Mouse (Mus musculus) neural tube, embryonic 12.5 days (tissue): ENCODE results near the gene Tinagl1. TPM values are rescaled to one million over a fixed set of nuclear protein-coding genes. Genes with fewer than 3 reads are reported as not detected.

ENCODE experiments used
- ATAC-seq: fragments of 200-750 bp; cut with Nextera tagmentation; 2 replicates; pipeline ENCODE4 v1.8.0; 2017; ENCODE audit warnings: low read depth, mild to moderate bottlenecking, moderate TSS enrichment, moderate library complexity; ENCODE audit not compliant: low FRiP score
- H3K27ac ChIP-seq: fragments of 300-500 bp; sonication (generic); 2 replicates; pipeline ENCODE4 v1.5.1; 2016
- H3K27me3 ChIP-seq: fragments of 300-500 bp; sonication (generic); replicated peaks from 2 replicates; pipeline ENCODE4 v1.6.1; 2016; ENCODE audit warnings: mild to moderate bottlenecking
- H3K36me3 ChIP-seq: fragments of 300-500 bp; sonication (generic); 2 replicates; pipeline ENCODE4 v1.6.1; 2016; ENCODE audit warnings: mild to moderate bottlenecking
- H3K4me1 ChIP-seq: fragments of 300-500 bp; sonication (generic); 2 replicates; pipeline ENCODE4 v1.6.1; 2016
- H3K4me2 ChIP-seq: fragments of 300-500 bp; sonication (generic); replicated peaks from 2 replicates; pipeline ENCODE4 v1.6.1; 2016; ENCODE audit warnings: mild to moderate bottlenecking
- H3K4me3 ChIP-seq: fragments of 300-500 bp; sonication (generic); 2 replicates; pipeline ENCODE4 v1.5.1; 2016
- H3K9ac ChIP-seq: fragments of 300-500 bp; sonication (generic); 2 replicates; pipeline ENCODE4 v1.6.1; 2016; ENCODE audit warnings: mild to moderate bottlenecking
- H3K9me3 ChIP-seq: fragments of 300-500 bp; sonication (generic); 2 replicates; pipeline ENCODE4 v1.6.1; 2016; ENCODE audit warnings: mild to moderate bottlenecking
- WGBS: fragments of 180-500 bp; shearing (Covaris S2); methylation state at CpG from one replicate; pipeline ENCODE4 v1.1.7; 2016; 5-methylcytosine and 5-hydroxymethylcytosine counted together
- polyA plus RNA-seq: library from polyadenylated mRNA; unstranded; fragments of >200 nt; fragmentation: Nextera tagmentation; extraction: Ambion mirVana; gene quantifications from 2 replicates; pipeline ENCODE4 v1.2.1, GENCODE M21; 2016

Tinagl1 gene
- 5.0 and 5.5 TPM in 2 replicates for polyA plus RNA-seq

DNA sequence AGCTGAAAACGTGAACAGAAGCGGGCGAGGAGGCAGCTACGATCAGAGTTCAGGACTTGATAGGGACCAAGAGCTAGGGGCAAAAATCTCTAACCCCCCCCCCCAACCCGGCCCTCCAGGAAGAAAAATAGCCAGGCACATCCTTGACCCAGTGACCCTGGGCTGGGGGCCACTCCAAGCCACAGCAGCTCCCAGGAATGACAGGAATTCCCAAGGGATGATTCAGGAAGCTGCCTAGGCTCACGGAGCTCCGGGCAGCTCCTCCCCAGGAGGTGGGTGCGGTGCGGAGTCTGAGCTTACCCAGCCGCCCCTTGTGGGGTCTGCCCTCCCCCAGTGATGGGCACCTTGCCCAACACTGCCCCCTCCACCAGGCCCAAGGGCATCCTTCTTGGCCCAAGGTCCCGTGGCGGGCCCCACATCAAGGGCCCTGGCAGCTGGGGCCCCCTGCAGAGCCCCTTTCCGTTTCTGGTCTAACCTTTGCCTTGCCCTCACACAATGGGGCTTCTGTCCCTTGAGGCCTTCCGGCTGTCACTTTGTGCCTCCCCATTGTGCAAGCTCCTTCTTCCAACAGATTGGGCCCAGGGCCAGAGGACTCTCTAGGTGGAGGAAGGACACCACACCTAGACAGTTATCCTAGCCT, at the start of gene Tinagl1:
Gene Tinagl1 (minus strand): TSS at position 51 of the 640 bp plus-strand sequence.
- ATAC-seq: no peak
- Histone ChIP-seq H3K4me1 (peaks cover 20% of the 10 kb centered on the region), H3K4me2 (peak within 1 kb of the TSS; percentile 44), H3K9me3 (no peaks in the 10 kb centered on the region), H3K27me3 (peaks cover 29% of the 10 kb centered on the region), H3K27ac (no peak within 1 kb of the TSS), H3K9ac (no peak within 1 kb of the TSS), H3K36me3 (no peaks in the 10 kb centered on the region), H3K4me3 (no peak within 1 kb of the TSS; the same call in 1 of the 2 replicates)
- under 1% methylated on average over 14 of the region's 14 CpGs for WGBS

DNA sequence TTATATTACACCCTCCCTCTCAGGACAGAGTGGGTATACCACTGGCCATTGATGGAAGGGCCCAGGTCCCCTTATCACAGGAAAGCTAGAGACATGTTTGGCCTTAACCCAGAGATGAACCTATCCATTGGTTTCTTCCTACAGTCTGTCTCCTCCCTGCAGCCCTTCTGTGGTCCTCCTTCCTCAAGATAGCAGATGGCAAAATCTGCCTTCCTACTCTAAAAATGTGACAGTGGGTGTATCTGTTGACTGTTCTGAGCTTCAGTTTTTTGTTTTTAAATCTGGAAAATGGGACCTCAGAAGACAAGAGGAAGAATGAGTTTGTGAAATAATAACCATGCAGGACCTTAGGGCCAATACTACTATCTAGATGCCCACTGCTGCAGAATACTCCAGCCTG, 49.1 kb upstream of the Tinagl1 start:
- Histone ChIP-seq H3K4me3 (no peak overlapping the region), H3K4me1 (no peaks in the 10 kb centered on the region), H3K9ac (no peak overlapping the region), H3K27ac (no peak overlapping the region), H3K27me3 (no peaks in the 10 kb centered on the region), H3K36me3 (no peaks in the 10 kb centered on the region), H3K9me3 (no peaks in the 10 kb centered on the region), H3K4me2 (no peak overlapping the region)
- no peak for ATAC-seq

DNA sequence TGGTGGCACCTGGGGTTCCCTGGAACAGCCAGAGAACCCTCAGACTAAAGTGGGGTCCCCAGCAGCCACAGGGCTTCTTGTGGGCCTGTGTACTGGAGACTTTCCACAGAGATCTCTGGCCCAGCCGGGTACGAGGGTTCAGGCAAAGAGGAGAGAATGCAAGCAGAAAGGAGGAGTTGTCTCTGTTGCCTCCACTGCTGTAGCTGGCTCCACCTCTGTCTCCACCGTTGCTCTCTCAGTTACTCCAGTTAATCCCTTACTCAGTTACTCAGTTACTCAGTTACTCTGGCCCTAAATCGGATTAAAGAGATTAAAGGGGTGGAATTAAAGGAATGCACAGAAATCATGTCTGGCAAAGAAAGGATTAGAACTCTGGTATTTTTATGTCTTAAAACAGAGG, 47.3 kb upstream of the Tinagl1 start, which contains the start of gene Gm853:
Gene Gm853 (minus strand): TSS at position 223 of the 400 bp plus-strand sequence.
- Histone ChIP-seq H3K36me3 (no peaks in the 10 kb centered on the region), H3K4me3 (no peak within 1 kb of the TSS), H3K4me2 (no peak within 1 kb of the TSS), H3K4me1 (no peaks in the 10 kb centered on the region), H3K9me3 (no peaks in the 10 kb centered on the region), H3K9ac (no peak within 1 kb of the TSS), H3K27ac (no peak within 1 kb of the TSS), H3K27me3 (no peaks in the 10 kb centered on the region)
- 69% methylated on average over 4 of the region's 4 CpGs for WGBS
- ATAC-seq: no peak

DNA sequence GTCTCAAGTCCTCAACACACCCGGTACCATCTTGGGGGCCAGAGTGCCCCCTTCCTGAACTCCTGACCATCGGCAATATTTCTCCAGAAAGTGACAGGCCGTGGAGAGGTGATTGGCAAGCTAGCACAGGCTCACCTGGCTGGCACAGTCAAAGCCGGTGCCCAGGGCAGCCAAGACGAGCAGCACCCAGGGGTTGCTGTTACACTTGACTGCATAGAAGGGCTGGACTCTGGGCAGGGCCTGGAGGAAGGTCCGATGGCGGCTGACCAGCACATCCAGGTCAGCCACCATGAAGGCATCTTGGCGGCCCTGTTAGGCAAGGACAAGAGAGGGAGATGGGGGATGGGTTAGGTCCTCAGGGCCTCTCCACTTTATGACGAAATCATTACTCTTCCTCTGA, 45.3 kb upstream of the Tinagl1 start:
- Histone ChIP-seq H3K4me3 (no peak overlapping the region), H3K9ac (no peak overlapping the region), H3K4me1 (no peaks in the 10 kb centered on the region), H3K36me3 (no peaks in the 10 kb centered on the region), H3K4me2 (no peak overlapping the region), H3K9me3 (no peaks in the 10 kb centered on the region), H3K27me3 (no peaks in the 10 kb centered on the region), H3K27ac (no peak overlapping the region)
- 86% methylated on average over 9 of the region's 9 CpGs for WGBS
- ATAC-seq: no peak

GRCm38 (mm10) chr4:130215392-130215791, 40.5 kb upstream of the Tinagl1 start:
- no peak for ATAC-seq
- no peak overlapping the region for H3K9ac ChIP-seq
- H3K4me1 ChIP-seq: no peaks in the 10 kb centered on the region
- no peaks in the 10 kb centered on the region for H3K27me3 ChIP-seq
- 93% methylated on average over 8 of the region's 8 CpGs for WGBS
- H3K4me3 ChIP-seq: no peak overlapping the region
- no peaks in the 10 kb centered on the region for H3K9me3 ChIP-seq
- H3K27ac ChIP-seq: no peak overlapping the region
- H3K36me3 ChIP-seq: no peaks in the 10 kb centered on the region
- no peak overlapping the region for H3K4me2 ChIP-seq

DNA sequence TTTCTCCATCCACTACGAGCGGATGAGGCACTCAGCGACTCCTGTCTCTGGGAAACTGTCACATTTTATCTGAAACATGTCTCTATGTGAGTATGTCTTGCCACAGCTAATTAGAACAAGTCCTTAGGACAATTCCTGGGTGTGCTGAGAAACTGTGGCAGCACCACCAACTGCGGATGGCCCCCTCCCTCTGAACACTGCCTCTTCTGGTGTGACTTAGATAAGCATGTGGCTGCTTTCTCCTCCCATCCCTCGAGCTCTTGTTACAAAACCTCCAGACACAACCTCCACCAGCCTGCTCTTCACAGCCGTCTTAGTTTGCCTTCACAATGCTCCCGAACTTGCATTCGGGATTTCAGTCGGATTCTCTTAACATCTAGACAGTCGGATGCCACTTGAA, 38.9 kb upstream of the Tinagl1 start:
- H3K9me3 ChIP-seq: no peaks in the 10 kb centered on the region
- H3K9ac ChIP-seq: no peak overlapping the region
- no peak overlapping the region for H3K4me3 ChIP-seq
- no peaks in the 10 kb centered on the region for H3K27me3 ChIP-seq
- 80% methylated on average over 10 of the region's 10 CpGs for WGBS
- H3K4me2 ChIP-seq: no peak overlapping the region
- no peaks in the 10 kb centered on the region for H3K4me1 ChIP-seq
- no peaks in the 10 kb centered on the region for H3K36me3 ChIP-seq
- H3K27ac ChIP-seq: no peak overlapping the region
- ATAC-seq: no peak

DNA sequence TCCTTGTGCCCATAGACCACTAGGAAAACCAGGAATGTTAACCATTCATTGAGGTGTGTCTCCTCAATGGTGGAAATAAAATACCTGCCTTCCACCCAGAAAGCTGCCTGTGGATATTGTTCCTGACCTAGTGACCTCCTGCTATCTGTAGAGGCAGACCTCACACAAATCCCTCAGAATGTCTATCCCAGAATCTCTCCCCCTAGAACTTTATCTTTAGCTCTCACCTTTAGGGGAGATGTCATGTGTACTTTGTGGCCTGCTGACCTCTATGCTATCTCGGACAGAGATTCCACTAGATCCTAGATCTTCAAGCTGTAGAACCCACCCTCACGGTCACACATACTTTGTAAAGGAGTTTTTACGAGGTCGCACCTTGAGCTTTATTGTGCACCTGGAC, 38.3 kb upstream of the Tinagl1 start:
- H3K36me3 ChIP-seq: no peaks in the 10 kb centered on the region
- peaks cover 4% of the 10 kb centered on the region; the same call in 1 of the 2 replicates for H3K9me3 ChIP-seq
- no peaks in the 10 kb centered on the region for H3K27me3 ChIP-seq
- ATAC-seq: no peak
- no peaks in the 10 kb centered on the region for H3K4me1 ChIP-seq
- WGBS: 91% methylated on average over 4 of the region's 4 CpGs
- H3K4me3 ChIP-seq: no peak overlapping the region
- no peak overlapping the region for H3K9ac ChIP-seq
- no peak overlapping the region for H3K27ac ChIP-seq
- H3K4me2 ChIP-seq: no peak overlapping the region

DNA sequence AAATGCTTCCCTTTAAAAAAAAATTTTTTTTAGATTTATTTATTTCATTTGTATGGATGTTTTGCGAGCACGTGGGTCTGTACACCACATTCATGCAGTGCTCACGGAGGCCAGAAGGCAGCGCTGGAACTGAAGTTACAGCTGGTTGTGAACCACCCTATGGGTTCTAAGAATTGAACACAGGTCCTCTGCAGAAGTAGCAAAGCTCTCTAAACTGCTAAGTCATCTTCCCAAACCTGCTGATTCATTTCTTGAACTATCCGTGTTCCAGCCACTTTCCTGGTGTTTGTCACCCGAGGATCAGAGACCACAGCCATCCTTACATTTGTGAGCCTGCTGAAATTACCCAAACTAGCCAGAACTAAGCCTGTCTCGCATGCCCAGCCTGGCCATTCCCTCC, 37.5 kb upstream of the Tinagl1 start:
- Histone ChIP-seq H3K36me3 (no peaks in the 10 kb centered on the region), H3K9me3 (peaks cover 10% of the 10 kb centered on the region), H3K27me3 (no peaks in the 10 kb centered on the region), H3K4me1 (no peaks in the 10 kb centered on the region), H3K4me2 (no peak overlapping the region), H3K9ac (no peak overlapping the region), H3K4me3 (no peak overlapping the region), H3K27ac (no peak overlapping the region)
- ATAC-seq: no peak
- 79% methylated on average over 7 of the region's 7 CpGs for WGBS

- WGBS: 96% methylated on average over 2 of the region's 2 CpGs
- no peaks in the 10 kb centered on the region for H3K4me1 ChIP-seq
- no peaks in the 10 kb centered on the region for H3K36me3 ChIP-seq
- ATAC-seq: no peak
- peaks cover 10% of the 10 kb centered on the region for H3K9me3 ChIP-seq
- no peaks in the 10 kb centered on the region for H3K27me3 ChIP-seq
- H3K9ac ChIP-seq: no peak overlapping the region
- no peak overlapping the region for H3K27ac ChIP-seq
- H3K4me2 ChIP-seq: no peak overlapping the region
- no peak overlapping the region for H3K4me3 ChIP-seq
These were observed 36.9 kb upstream of the Tinagl1 start for GRCm38 (mm10) chr4:130211870-130212269.

- 0 out of 2 replicates have a peak, but pooled peaks cover 12% of the 10 kb centered on the region for H3K9me3 ChIP-seq
- H3K9ac ChIP-seq: peak overlapping the region; percentile 35; the same call in 1 of the 2 replicates
- H3K27me3 ChIP-seq: peaks cover 8% of the 10 kb centered on the region
- H3K27ac ChIP-seq: no peak overlapping the region
- no peaks in the 10 kb centered on the region for H3K4me1 ChIP-seq
- no peaks in the 10 kb centered on the region for H3K36me3 ChIP-seq
- peak overlapping the region; percentile 67 for H3K4me2 ChIP-seq
- H3K4me3 ChIP-seq: peak overlapping the region; percentile 25
- no peak for ATAC-seq
- WGBS: 20% methylated on average over 35 of the region's 35 CpGs
These were observed 24.1 kb upstream of the Tinagl1 start for GRCm38 (mm10) chr4:130198694-130199670.

DNA sequence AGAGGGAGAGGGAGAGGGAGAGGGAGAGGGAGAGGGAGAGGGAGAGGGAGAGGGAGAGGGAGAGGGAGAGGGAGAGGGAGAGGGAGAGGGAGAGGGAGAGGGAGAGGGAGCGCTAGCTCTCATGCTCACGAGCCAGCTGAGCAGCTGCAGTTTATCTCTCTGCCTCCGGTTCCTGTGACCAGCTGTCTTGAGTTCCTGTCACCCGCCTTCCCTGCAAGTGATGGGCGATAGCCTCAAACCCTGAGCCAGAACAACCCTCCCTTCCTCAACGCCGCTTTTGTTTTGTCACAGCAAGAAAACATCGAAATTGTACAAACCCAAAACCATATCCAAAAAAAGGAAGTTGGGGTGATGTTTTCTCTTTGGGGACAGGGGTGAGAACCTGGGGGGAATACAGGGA, 21.6 kb upstream of the Tinagl1 start:
- H3K27ac ChIP-seq: no peak overlapping the region
- WGBS: 78% methylated on average over 8 of the region's 8 CpGs
- no peaks in the 10 kb centered on the region for H3K4me1 ChIP-seq
- peaks cover 8% of the 10 kb centered on the region for H3K27me3 ChIP-seq
- H3K36me3 ChIP-seq: no peaks in the 10 kb centered on the region
- no peak overlapping the region for H3K4me3 ChIP-seq
- no peak for ATAC-seq
- H3K9ac ChIP-seq: no peak overlapping the region
- H3K9me3 ChIP-seq: no peaks in the 10 kb centered on the region
- no peak overlapping the region for H3K4me2 ChIP-seq

- no peak for ATAC-seq
- H3K27ac ChIP-seq: no peak overlapping the region
These were observed 21.0 kb upstream of the Tinagl1 start for GRCm38 (mm10) chr4:130195924-130196323.

More at GRCm38 (mm10) chr4:130195924-130196323, 21.0 kb upstream of the Tinagl1 start:
- no peak overlapping the region for H3K9ac ChIP-seq
- H3K4me3 ChIP-seq: no peak overlapping the region
- H3K27me3 ChIP-seq: peaks cover 8% of the 10 kb centered on the region
- no peaks in the 10 kb centered on the region for H3K4me1 ChIP-seq
- no peaks in the 10 kb centered on the region for H3K9me3 ChIP-seq
- H3K36me3 ChIP-seq: no peaks in the 10 kb centered on the region
- 72% methylated on average over 13 of the region's 13 CpGs for WGBS
- H3K4me2 ChIP-seq: no peak overlapping the region
